ENCODE assay signal across 11 mouse cellular contexts in the genomic region with DNA sequence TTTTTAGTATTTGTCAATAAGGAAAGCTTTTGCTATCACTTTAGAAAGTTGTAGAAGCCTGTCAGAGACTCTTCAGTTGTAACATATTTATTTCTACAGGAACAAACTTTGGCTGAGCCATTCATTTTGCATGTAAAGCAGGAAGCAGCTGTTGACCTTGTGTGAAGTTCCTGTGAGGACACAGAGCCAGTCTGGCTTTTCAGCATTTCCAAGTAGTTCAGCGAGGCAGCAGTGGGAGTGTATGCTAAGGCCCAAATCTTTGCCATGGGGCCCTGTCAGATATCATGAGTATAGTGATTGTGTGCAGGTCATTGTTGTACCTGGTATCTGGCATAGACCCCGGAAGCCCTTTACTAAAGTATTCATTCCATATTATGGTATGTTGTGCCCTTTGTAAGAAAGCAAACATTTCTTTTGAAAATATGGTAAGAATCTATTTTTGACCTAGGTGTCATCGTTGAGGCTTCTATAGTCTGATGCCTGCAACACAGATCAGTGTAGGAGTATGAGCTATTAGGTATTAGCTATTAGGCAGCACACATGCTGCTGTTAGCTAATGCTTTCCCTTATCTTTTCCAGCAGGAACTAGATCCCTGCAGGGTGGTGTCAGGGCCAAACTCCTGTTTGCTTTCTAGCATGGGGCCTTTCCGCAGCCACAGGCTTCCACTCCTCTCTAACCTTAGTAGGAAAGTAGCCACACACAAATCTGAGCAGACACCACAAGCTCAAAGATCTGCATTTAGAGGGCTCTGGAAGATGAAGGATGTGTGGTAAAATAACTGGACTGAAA. TPM values are rescaled to one million over a fixed set of nuclear protein-coding genes. Genes with fewer than 3 reads are reported as not detected.
A peak's percentile ranks its signal among the peaks of the same experiment; 100 is the strongest.
DNase-seq lines count a peak whose midpoint lies in the region; ATAC-seq lines count a peak whose summit lies in the region.
"Had no signal": no experiment of that assay in that cellular context is flagged by ENCODE, and none has a peak within 500 bp of the region (broad histone marks: within the 10 kb centered on the region; RNA-seq: fewer than 3 reads in every experiment).

No protein-coding gene starts in this region.

- peak; percentile 19 for DNase-seq in kidney, adult 9 months
- DNase-seq in liver, embryonic 13.5 days: no peak
- DNase-seq in urinary bladder, postnatal 14 days (ENCODE audit: low spot score): no peak
- DNase-seq in c-Kit-positive CD71-positive TER-119-positive erythroid progenitor cells, embryonic 14.5 days (ENCODE audit: low spot score): no peak
- DNase-seq: cerebellum, postnatal 36 days; thymus, adult 18-20 months had no signal

- no peaks in the 10 kb centered on the region for H3K27me3 ChIP-seq in kidney, embryonic 16.5 days (ENCODE audit: insufficient read depth, low read length)
- H3K27me3 ChIP-seq in heart, embryonic 16.5 days (ENCODE audit: control insufficient read depth, insufficient read depth, low read length): no peaks in the 10 kb centered on the region
- H3K27me3 ChIP-seq in liver, embryonic 13.5 days: no peaks in the 10 kb centered on the region
- no peaks in the 10 kb centered on the region for H3K27me3 ChIP-seq in stomach, embryonic 15.5 days (replicated peaks)
- H3K27me3 ChIP-seq: lung, embryonic 15.5 days; midbrain, embryonic 15.5 days had no signal

- H3K27ac ChIP-seq in kidney, embryonic 16.5 days (ENCODE audit: low read length): no peak overlapping the region
- H3K27ac ChIP-seq in heart, embryonic 16.5 days (ENCODE audit: low read length): peak overlapping the region; percentile 19
- peak overlapping the region; percentile 3; the same call in 1 of the 2 replicates for H3K27ac ChIP-seq in liver, embryonic 13.5 days
- H3K27ac ChIP-seq in stomach, embryonic 15.5 days: peak overlapping the region; percentile 48; the same call in 1 of the 2 replicates
- H3K27ac ChIP-seq: lung, embryonic 15.5 days; midbrain, embryonic 15.5 days had no signal

- no peaks in the 10 kb centered on the region for H3K9me3 ChIP-seq in kidney, embryonic 16.5 days (ENCODE audit: low read length)
- H3K9me3 ChIP-seq in heart, embryonic 16.5 days (replicated peaks; ENCODE audit: control insufficient read depth, low read length): no peaks in the 10 kb centered on the region
- no peaks in the 10 kb centered on the region for H3K9me3 ChIP-seq in liver, embryonic 13.5 days (replicated peaks)
- no peaks in the 10 kb centered on the region for H3K9me3 ChIP-seq in stomach, embryonic 15.5 days
- H3K9me3 ChIP-seq: lung, embryonic 15.5 days; midbrain, embryonic 15.5 days had no signal

- no peak overlapping the region for H3K4me2 ChIP-seq in kidney, embryonic 16.5 days (replicated peaks; ENCODE audit: low read depth, low read length)
- H3K4me2 ChIP-seq in heart, embryonic 16.5 days (ENCODE audit: low read depth, low read length): no peak overlapping the region
- H3K4me2 ChIP-seq in liver, embryonic 13.5 days: no peak overlapping the region
- no peak overlapping the region for H3K4me2 ChIP-seq in stomach, embryonic 15.5 days
- H3K4me2 ChIP-seq: lung, embryonic 15.5 days; midbrain, embryonic 15.5 days had no signal

- peaks cover 6% of the 10 kb centered on the region; the same call in 1 of the 2 replicates for H3K36me3 ChIP-seq in kidney, embryonic 16.5 days (ENCODE audit: insufficient read depth, low read length)
- H3K36me3 ChIP-seq in heart, embryonic 16.5 days (ENCODE audit: control insufficient read depth, insufficient read depth): peaks cover 6% of the 10 kb centered on the region; the same call in 1 of the 2 replicates
- H3K36me3 ChIP-seq in liver, embryonic 13.5 days: peaks cover 40% of the 10 kb centered on the region
- H3K36me3 ChIP-seq in stomach, embryonic 15.5 days: peaks cover 10% of the 10 kb centered on the region; the same call in 1 of the 2 replicates

- H3K9ac ChIP-seq in kidney, embryonic 16.5 days (replicated peaks; ENCODE audit: low read length): no peak overlapping the region
- H3K9ac ChIP-seq in heart, embryonic 16.5 days (ENCODE audit: low read length): no peak overlapping the region
- H3K9ac ChIP-seq in liver, embryonic 13.5 days: no peak overlapping the region
- H3K9ac ChIP-seq in stomach, embryonic 15.5 days: no peak overlapping the region
- H3K9ac ChIP-seq: lung, embryonic 15.5 days; midbrain, embryonic 15.5 days had no signal

- H3K4me1 ChIP-seq in kidney, embryonic 16.5 days (ENCODE audit: insufficient read depth, low read length): no peaks in the 10 kb centered on the region
- H3K4me1 ChIP-seq in heart, embryonic 16.5 days (ENCODE audit: control insufficient read depth, insufficient read depth, low read length): peaks cover 2% of the 10 kb centered on the region; the same call in 1 of the 2 replicates
- H3K4me1 ChIP-seq in liver, embryonic 13.5 days (replicated peaks): no peaks in the 10 kb centered on the region
- no peaks in the 10 kb centered on the region for H3K4me1 ChIP-seq in stomach, embryonic 15.5 days
- H3K4me1 ChIP-seq: lung, embryonic 15.5 days; midbrain, embryonic 15.5 days had no signal

- WGBS in kidney, embryonic 16.5 days: 85% methylated on average over 4 of the region's 4 CpGs
- WGBS in heart, embryonic 16.5 days: 50% methylated on average over 4 of the region's 4 CpGs
- WGBS in liver, embryonic 13.5 days (ENCODE audit: insufficient replicate concordance): 69% methylated on average over 4 of the region's 4 CpGs
- 76% methylated on average over 4 of the region's 4 CpGs for WGBS in stomach, embryonic 15.5 days

- no peak for ATAC-seq in kidney, embryonic 16.5 days (ENCODE audit: low FRiP score, low TSS enrichment)
- no peak for ATAC-seq in heart, embryonic 16.5 days (replicated peaks; ENCODE audit: extremely low read depth, insufficient read depth, low FRiP score)
- peak; percentile 84 for ATAC-seq in liver, embryonic 13.5 days (ENCODE audit: low read depth)
- peak; percentile 91 for ATAC-seq in stomach, embryonic 15.5 days (ENCODE audit: insufficient read depth, low FRiP score, low read depth)
- ATAC-seq: midbrain, embryonic 15.5 days had no signal

- no peak overlapping the region for H3K4me3 ChIP-seq in kidney, embryonic 16.5 days (ENCODE audit: low read length)
- no peak overlapping the region for H3K4me3 ChIP-seq in heart, embryonic 16.5 days (ENCODE audit: low read length)
- no peak overlapping the region for H3K4me3 ChIP-seq in liver, embryonic 13.5 days (replicated peaks)
- no peak overlapping the region for H3K4me3 ChIP-seq in stomach, embryonic 15.5 days (replicated peaks)
- H3K4me3 ChIP-seq: lung, embryonic 15.5 days; midbrain, embryonic 15.5 days had no signal

RNA-seq across cellular contexts. Expression of a gene that starts 37.0 kb away (rescaled TPM):
- polyA plus RNA-seq in kidney, embryonic 16.5 days (2015; fragmentation: Nextera tagmentation; extraction: Ambion mirVana): 27.3 and 28.5 TPM in 2 replicates
- 18.9 and 24.8 TPM in 2 replicates for polyA plus RNA-seq in heart, embryonic 16.5 days (2015; fragmentation: Nextera tagmentation; extraction: Ambion mirVana)
- polyA plus RNA-seq in liver, embryonic 13.5 days (2015; fragmentation: Nextera tagmentation; extraction: Ambion mirVana): 23.5 and 25.6 TPM in 2 replicates
- polyA plus RNA-seq in stomach, embryonic 15.5 days (2015; fragmentation: Nextera tagmentation; extraction: Ambion mirVana): 30.4 and 30.7 TPM in 2 replicates

Comparison
In these comparisons a context has a peak if more than half of its experiments do, and no peak if none do; other contexts are left out.
1. ATAC-seq: peak in liver, embryonic 13.5 days (single experiment) and stomach, embryonic 15.5 days (single experiment); none in kidney, embryonic 16.5 days (single experiment) and heart, embryonic 16.5 days (single experiment).